Mouse (Mus musculus): Measurements from ENCODE around the gene Srgap3.

DNA sequence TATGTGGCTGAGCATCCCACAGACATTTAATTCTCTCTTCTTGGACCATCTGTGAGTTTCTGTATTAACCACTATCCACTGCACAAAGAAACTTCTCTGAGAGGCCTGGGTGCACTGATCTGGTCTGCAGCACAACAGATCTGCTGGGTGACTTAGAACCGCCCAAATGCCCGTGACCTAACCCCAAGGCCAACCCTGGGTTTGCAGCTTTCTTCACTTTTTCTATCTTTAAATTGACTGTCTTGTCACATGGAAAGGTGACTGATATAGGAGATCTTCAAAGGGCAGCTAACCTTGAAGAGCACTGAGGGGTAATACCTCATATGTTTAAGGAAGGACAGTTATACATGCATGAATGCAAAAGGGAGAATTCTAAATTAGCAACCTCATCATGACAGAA is 30.8 kb downstream of the Srgap3 start:
- TF ChIP-seq CTCF (IDR thresholded peaks at IDR 0.05; ENCODE audit: low read depth) (no peak), EP300 (IDR thresholded peaks at IDR 0.05; ENCODE audit: low read depth) (no peak)
